Comparison of ENCODE assay signal across 9 mouse cellular contexts in genomic region chr12:103242591-103243025, GRCm38 (mm10). TPM values are rescaled to one million over a fixed set of nuclear protein-coding genes. Genes with fewer than 3 reads are reported as not detected.
DNase-seq lines count a peak whose midpoint lies in the region; ATAC-seq and TF ChIP-seq lines count a peak whose summit lies in the region.
"Had no signal": no experiment of that assay in that cellular context is flagged by ENCODE, and none has a peak within 500 bp of the region (broad histone marks: within the 10 kb centered on the region; RNA-seq: fewer than 3 reads in every experiment).

No protein-coding gene starts in this region.

- peaks cover 6% of the 10 kb centered on the region for H3K27me3 ChIP-seq in Patski
- H3K27me3 ChIP-seq in hindbrain, embryonic 15.5 days = peaks cover 13% of the 10 kb centered on the region

- H3K4me3 ChIP-seq in hindbrain, embryonic 15.5 days = peak overlapping the region; percentile 72
- H3K4me3 ChIP-seq in left cerebral cortex, adult 2 months = peak overlapping the region; percentile 50
- H3K4me3 ChIP-seq: megakaryocyte, embryonic 14.5 days had no signal

- peak; percentile 68 for TF ChIP-seq CTCF in Patski (IDR thresholded peaks at IDR 0.05)
- TF ChIP-seq CTCF in left cerebral cortex, adult 2 months (IDR thresholded peaks at IDR 0.05) = peak; percentile 61

- intact Hi-C loops in left cerebral cortex, adult 2 months (cut with DNase I) = loop anchor here (1.0 to 5.0 kb wide), 3 partner anchors 50 to 98 kb away; no protein-coding TSS in a partner anchor

- in situ Hi-C loops in Patski (cut with MboI; ENCODE audit: low pct_unique_long_range_greater_than_20kb) = no loop called here

- H3K4me2 ChIP-seq in hindbrain, embryonic 15.5 days = peak overlapping the region; percentile 96

- peak overlapping the region; percentile 72 for H3K27ac ChIP-seq in hindbrain, embryonic 15.5 days (replicated peaks)
- H3K27ac ChIP-seq in left cerebral cortex, adult 2 months = no peak overlapping the region

- DNase-seq in Patski (ENCODE audit: low read depth, low spot score) = no peak
- peak; percentile 35 to 66 for DNase-seq in cerebellum, postnatal 25 days
- DNase-seq in gastrocnemius, adult 18-20 months (ENCODE audit: low spot score) = peak; percentile 64
- peak; percentile 60 to 68 for DNase-seq in left cerebral cortex, adult 2 months (ENCODE audit: extremely low spot score in 1 of 2, low spot score in 2 of 2)
- DNase-seq in lung, postnatal 36 days = peak; percentile 44
- peak; percentile 48 for DNase-seq in right cerebral cortex, postnatal 14 days
- DNase-seq in spleen, postnatal 36 days (ENCODE audit: low spot score in 2 of 2) = no peak

- H3K9me3 ChIP-seq in hindbrain, embryonic 15.5 days = no peaks in the 10 kb centered on the region
- H3K9me3 ChIP-seq: megakaryocyte, embryonic 14.5 days had no signal

- POLR2A ChIA-PET in Patski (lab: Charles Lee) = no interaction called here

- no peaks in the 10 kb centered on the region for H3K36me3 ChIP-seq in hindbrain, embryonic 15.5 days

- peak overlapping the region; percentile 58 for H3K9ac ChIP-seq in hindbrain, embryonic 15.5 days

- CTCF ChIA-PET in Patski (lab: Charles Lee) = interaction anchor here (1.0 kb wide), 1 partner anchor 100 kb away, joined by 3 read pairs; no protein-coding TSS in a partner anchor

- WGBS in hindbrain, embryonic 15.5 days = 0% methylated on average over 25 of the region's 34 CpGs

- peaks cover 16% of the 10 kb centered on the region for H3K4me1 ChIP-seq in hindbrain, embryonic 15.5 days (replicated peaks)
- H3K4me1 ChIP-seq: megakaryocyte, embryonic 14.5 days had no signal

- ATAC-seq in Patski = peak; percentile 71
- ATAC-seq in hindbrain, embryonic 15.5 days (ENCODE audit: low FRiP score, low read depth) = peak; percentile 85

RNA-seq across cellular contexts. Expression of gene Prima1, which starts 0.7 kb away (rescaled TPM):
- polyA plus RNA-seq in Patski (2021) = 0.28 TPM
- total RNA-seq in gastrocnemius, adult 18-20 months (2021) = 10 to 100 TPM in 1 of 2 experiments, 1 to 10 TPM in 1; 9.9 to 29.8 TPM
- 1.4 and 3.3 TPM in 2 replicates for polyA plus RNA-seq in hindbrain, embryonic 15.5 days (2015; fragmentation: Nextera tagmentation; extraction: Ambion mirVana)
- 1 to 10 TPM; 4.2 to 6.1 TPM for total RNA-seq in left cerebral cortex, adult 2 months (2021)

Comparison
In these comparisons a context has a peak if more than half of its experiments do, and no peak if none do; other contexts are left out.
1. DNase-seq: peak in cerebellum, postnatal 25 days (2 of 2), gastrocnemius, adult 18-20 months (single experiment), left cerebral cortex, adult 2 months (2 of 2), lung, postnatal 36 days (single experiment) and right cerebral cortex, postnatal 14 days (single experiment); none in Patski (single experiment) and spleen, postnatal 36 days (0 of 2).